Mouse (Mus musculus) v-Abl transformed pro-B cells (cell line): ENCODE data around the gene Fbf1.
"Not testable (repeated sequence)": the region's sequence is repeated elsewhere in the genome, so short reads cannot be mapped to it uniquely, and the experiment has no call there.

Experiments
- in situ Hi-C, 2 experiments: fragments of 400-800 bp; cut with MboI; formaldehyde crosslinking; loops; one replicate each; pipeline ENCODE4 v1.15.1; 2025; ENCODE audit not compliant: unreplicated experiment in 2 of 2

Fbf1 gene

GRCm38 (mm10) chr11:116142211-116142991 lies 25.6 kb downstream of the Fbf1 start:
- in situ Hi-C loops, result loop anchor here (10.0 kb wide), 3 partner anchors 62 to 322 kb away; partner anchors contain the start of gene Qrich2 (in 1 of the 2)

- in situ Hi-C loops, result loop anchor here in 1 of 2 experiments (10.0 kb wide), 1 partner anchor 166 kb away; the partner anchor contains the start of gene Exoc7
These were observed 29.4 kb downstream of the Fbf1 start, which contains the start of gene Mrpl38 for GRCm38 (mm10) chr11:116138468-116139138. Mrpl38 (minus strand) TSS chr11:116138868.

GRCm38 (mm10) chr11:116138096-116138467 lies 29.9 kb downstream of the Fbf1 start:
- in situ Hi-C loops, result loop anchor here in 1 of 2 experiments (10.0 kb wide), 1 partner anchor 167 kb away; the partner anchor contains the start of gene Exoc7

- in situ Hi-C loops, result loop anchor here (5.0 to 10.0 kb wide), 3 partner anchors 47 to 171 kb away; partner anchors contain the start of genes Wbp2 (in 2 of the 2), Exoc7 (in 1 of the 2) and H3f3b (in 1 of the 2)
These were observed 33.8 kb downstream of the Fbf1 start for GRCm38 (mm10) chr11:116134171-116134570.

GRCm38 (mm10) chr11:116133497-116133896 lies 34.5 kb downstream of the Fbf1 start:
- in situ Hi-C loops, result loop anchor here (5.0 to 10.0 kb wide), 3 partner anchors 46 to 171 kb away; partner anchors contain the start of genes Wbp2 (in 2 of the 2), Exoc7 (in 1 of the 2) and H3f3b (in 1 of the 2)

- in situ Hi-C loops, result loop anchor here (5.0 to 10.0 kb wide), 3 partner anchors 45 to 172 kb away; partner anchors contain the start of genes Wbp2 (in 2 of the 2), Exoc7 (in 1 of the 2) and H3f3b (in 1 of the 2)
These were observed 35.3 kb downstream of the Fbf1 start for GRCm38 (mm10) chr11:116132366-116133333.

- in situ Hi-C loops, result loop anchor here (5.0 to 10.0 kb wide), 3 partner anchors 44 to 173 kb away; partner anchors contain the start of genes Wbp2 (in 2 of the 2), Exoc7 (in 1 of the 2) and H3f3b (in 1 of the 2)
These were observed 36.4 kb downstream of the Fbf1 start for GRCm38 (mm10) chr11:116131349-116132170.

- in situ Hi-C loops, result loop anchor here (5.0 to 10.0 kb wide), 3 partner anchors 43 to 174 kb away; partner anchors contain the start of genes Wbp2 (in 2 of the 2), Exoc7 (in 1 of the 2) and H3f3b (in 1 of the 2)
These were observed 37.3 kb downstream of the Fbf1 start, which contains the start of gene Trim65 for GRCm38 (mm10) chr11:116130488-116131205. Trim65 (minus strand) TSS chr11:116131128.

GRCm38 (mm10) chr11:116129993-116130487 lies 37.9 kb downstream of the Fbf1 start:
- in situ Hi-C loops, result loop anchor here (5.0 to 10.0 kb wide), 3 partner anchors 43 to 175 kb away; partner anchors contain the start of genes Wbp2 (in 2 of the 2), Exoc7 (in 1 of the 2) and H3f3b (in 1 of the 2)

GRCm38 (mm10) chr11:116129091-116129790 lies 38.7 kb downstream of the Fbf1 start:
- in situ Hi-C loops, result no loop called here

- in situ Hi-C loops, result no loop called here
These were observed 40.0 kb downstream of the Fbf1 start for GRCm38 (mm10) chr11:116127986-116128385.

- in situ Hi-C loops, result no loop called here
These were observed 40.6 kb downstream of the Fbf1 start, which contains the start of gene Trim47 for GRCm38 (mm10) chr11:116127156-116127980. Trim47 (minus strand) TSS chr11:116127210.

- in situ Hi-C loops, result no loop called here
These were observed 41.7 kb downstream of the Fbf1 start for GRCm38 (mm10) chr11:116126261-116126660.

GRCm38 (mm10) chr11:116121731-116122245 lies 46.2 kb downstream of the Fbf1 start:
- in situ Hi-C loops, result not testable (repeated sequence)

- in situ Hi-C loops, result no loop called here
These were observed 50.1 kb downstream of the Fbf1 start for GRCm38 (mm10) chr11:116117819-116118218.

- in situ Hi-C loops, result no loop called here
These were observed 50.7 kb downstream of the Fbf1 start for GRCm38 (mm10) chr11:116117241-116117640.
